Mouse (Mus musculus) liver, adult (tissue): ENCODE measurements around the gene Chmp3.

Experiments used
- GATA4 ChIP-seq: IDR thresholded peaks from 2 replicates; pipeline ENCODE4 v1.6.1; 2014; ENCODE audit warnings: mild to moderate bottlenecking, low read length; ENCODE audit not compliant: insufficient replicate concordance

The Chmp3 gene

DNA sequence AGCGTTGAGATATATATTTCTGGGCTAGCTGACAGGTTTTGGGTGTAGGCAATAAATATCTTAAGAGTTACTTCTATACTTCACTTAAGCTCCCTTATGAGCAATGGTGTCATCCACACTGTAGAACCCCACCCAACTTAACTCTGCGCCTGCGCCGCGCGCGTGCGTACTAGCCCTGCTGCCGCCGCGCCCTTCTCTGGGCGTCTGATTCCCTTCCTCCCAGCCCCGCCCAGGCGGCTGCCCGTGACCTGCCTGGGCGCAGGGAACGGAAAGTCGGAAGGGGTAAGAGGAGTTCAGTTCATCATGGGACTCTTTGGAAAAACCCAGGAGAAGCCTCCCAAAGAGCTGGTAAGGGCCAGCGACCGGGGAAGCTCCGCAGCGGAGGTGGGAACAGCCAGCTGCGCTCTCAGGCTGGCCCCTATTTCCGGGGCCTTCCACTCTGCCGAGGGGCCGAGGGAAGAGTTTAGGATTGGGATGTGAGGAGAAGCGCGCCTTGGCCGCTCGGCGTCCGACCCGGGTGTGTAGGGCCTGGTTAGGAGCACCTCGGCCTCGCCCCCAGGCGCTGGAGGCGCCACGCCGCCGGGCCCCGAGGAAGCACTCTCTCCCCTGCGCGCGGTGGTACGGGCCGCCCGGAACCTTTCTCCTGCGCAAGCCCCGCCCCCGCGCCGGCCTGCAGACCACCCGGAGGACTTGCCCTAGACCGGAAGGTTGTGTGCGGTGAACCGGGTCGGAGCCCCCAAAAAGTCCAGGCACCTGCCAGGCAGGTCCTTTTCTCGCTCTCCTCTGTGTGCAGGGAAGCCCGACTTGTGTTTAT is at the start of gene Chmp3:
Chmp3 (plus strand) TSS at position 112 of the 814 bp plus-strand sequence.
- no peak; the same call in 1 of the 2 replicates for TF ChIP-seq GATA4

DNA sequence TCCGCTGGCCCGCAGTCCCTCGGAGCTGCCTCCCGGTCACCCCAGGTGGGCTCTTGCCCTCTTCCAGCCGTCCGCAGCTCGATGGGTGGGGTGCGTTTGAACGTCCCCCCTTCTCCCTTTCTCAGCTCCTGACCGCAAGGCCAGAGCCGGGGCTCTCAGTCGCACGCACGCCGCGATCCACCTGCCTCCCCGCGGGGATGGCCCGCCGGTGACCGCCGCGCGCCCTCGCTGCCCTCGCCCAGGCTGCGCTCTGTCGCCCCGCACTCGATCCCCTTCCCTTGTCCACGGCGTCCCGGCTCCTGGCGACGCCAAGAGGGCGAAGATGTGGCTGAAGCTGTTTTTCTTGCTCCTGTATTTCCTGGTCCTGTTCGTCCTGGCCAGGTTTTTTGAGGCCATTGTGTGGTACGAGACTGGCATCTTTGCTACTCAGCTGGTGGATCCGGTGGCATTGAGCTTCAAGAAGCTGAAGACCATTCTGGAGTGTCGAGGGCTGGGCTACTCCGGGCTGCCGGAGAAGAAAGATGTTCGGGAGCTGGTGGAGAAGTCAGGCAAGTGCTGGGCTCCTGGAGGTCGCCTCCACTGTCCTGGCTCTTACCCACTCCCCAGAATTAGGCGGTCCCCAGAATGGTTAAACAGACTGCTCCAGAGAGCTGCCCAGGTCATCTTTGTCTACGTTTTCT is 49.1 kb upstream of the Chmp3 start:
- no peak for TF ChIP-seq GATA4

DNA sequence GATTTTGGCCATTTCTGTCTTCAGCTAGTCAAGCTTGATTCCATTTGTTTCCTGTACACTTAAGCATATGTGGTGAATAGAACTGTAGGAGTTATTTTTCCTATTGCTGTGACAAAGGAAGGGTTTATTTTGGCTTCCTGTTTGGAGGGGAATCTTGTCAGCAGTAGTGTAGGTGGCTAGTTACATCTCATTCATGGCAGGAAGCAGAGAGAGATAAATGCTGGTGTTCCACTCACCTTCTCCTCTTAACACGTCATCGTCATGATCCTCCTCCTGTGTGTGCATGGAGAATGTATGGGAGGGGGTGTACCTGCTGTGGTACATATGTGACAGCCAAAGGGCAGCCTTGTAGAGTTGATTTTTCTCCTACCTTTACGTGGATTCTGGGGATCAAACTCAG is 43.0 kb upstream of the Chmp3 start:
- TF ChIP-seq GATA4 = no peak

DNA sequence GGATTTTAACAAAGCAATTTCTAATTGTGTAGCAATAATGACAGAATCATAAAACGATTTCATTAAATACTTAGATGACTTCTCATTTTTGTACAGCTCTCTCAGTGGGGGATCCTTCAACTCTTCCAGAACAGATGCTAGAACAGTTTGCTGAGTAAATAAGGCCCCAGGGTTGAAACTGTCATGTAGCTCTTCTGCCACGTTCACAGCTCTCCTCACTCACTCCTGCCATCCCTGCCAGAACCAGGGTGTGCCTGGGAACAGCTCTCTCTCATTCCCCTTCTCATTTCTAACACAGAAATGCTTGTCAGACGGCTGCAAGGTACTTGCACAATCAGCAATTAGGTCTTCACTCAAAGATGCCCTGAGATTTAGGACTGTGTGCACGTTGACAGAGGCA is 40.6 kb upstream of the Chmp3 start:
- no peak for TF ChIP-seq GATA4

DNA sequence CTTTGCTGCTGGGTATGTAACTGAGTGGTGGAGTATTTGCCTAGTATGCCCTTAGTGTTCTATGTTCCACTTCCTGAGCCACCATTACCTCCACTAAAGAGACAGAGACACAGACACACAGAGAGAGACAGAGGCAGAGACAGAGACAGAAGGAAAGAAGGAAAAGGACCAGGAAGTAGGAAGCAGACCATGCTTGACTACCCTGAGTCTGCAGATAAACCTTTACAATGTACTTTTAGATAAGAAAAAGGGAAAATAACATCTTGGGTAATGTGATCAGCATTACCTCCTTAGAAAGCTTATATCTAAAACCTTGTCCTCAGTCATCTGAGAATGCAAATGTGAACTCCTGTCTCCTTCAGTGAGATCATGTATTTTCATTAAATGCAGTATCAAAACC is 39.9 kb upstream of the Chmp3 start:
- no peak for TF ChIP-seq GATA4

DNA sequence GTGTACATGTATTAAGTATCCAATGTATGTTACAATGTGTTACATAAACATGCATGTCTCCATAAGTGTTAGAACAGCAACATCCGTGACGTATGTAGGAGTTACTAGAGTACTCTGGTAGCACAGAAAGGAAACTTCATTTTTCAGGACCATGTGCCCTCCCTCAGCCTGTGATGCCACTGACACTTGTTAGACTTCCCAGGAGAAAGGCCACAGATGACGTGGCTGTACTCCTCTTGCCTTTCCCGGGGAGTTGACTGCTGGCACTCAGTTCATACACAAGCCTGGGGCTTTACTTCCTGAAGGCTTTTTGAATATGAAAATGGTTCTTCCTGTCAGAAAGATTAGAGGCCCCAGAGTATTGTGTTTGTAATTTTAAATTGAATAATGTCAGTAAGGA is 39.5 kb upstream of the Chmp3 start:
- no peak for TF ChIP-seq GATA4

DNA sequence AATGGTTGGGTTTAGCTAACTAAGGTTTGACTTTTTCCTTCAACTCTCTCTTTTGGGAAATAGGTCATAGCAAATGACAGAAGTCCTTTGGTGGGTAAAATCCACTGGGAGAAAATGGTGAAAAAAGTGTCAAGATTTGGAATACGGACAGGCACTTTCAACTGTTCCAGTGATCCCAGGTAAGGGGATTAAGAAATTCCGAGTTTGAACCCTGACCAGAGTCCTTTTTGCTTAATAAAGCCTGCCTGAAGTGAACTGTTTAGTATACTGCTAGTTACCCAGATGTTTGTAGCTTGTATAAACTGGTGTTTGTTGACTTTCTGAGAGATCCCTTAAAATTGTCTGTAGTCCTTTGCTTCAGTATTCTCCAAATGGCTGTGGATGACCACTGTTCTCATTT is 37.9 kb upstream of the Chmp3 start:
- TF ChIP-seq GATA4 = no peak

DNA sequence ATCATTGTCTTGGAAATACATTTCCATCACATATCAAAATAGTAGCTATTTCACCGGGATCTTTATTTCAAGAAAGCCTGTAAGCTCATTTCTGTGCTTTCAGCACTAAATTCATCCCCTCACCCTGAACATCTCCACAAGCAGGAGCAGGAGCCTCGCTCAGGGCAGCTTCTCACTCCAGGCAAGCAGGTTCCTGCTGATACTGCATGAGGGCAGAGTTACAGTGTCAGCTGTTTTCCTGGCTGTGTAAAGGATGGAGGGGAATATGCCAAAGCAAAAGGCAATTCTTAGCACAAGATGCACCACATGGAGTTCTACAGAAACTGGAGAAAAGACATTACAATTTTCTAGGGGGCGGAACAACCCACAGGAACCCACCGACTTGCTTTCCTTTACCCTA is 24.1 kb upstream of the Chmp3 start:
- TF ChIP-seq GATA4 = no peak

DNA sequence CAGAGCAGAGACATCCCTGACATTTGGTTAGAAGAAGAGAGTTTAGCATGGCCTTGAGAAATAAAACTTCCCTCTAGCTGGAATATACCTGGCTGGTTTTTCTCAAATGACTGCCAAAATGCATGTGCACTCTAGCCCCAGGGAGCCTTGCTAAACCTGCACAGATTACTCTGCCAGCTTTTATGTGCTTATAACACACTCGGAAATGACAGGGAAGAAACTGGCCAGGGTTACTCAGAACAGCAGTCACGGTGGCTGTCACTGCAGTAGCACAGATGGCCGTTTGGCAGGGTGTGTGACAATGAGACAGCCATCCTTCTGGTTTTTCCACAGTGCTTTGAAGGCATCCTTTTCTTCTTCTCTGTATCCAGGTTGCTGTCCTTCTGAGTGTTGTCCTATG is 18.0 kb upstream of the Chmp3 start:
- TF ChIP-seq GATA4 = no peak

DNA sequence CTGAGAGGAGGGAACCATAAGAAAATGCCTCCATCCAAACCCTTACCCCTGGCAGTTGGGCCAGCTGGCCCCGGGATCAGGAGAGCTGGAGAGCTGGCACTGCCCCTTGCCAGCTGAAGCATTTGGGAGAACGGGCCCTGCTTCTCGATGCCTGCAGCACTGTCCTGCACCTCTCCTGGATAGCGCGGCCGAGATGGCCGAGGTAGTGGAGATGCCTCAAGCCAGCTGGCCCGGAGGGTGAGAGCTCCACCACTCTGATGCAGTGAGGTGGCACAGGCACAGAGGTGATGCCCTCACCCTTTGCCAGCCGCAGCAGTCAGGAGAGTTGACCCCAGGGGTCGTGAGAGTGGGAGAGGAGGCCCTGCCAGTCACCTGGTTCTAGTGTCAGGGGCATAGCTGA is 16.5 kb upstream of the Chmp3 start:
- TF ChIP-seq GATA4 = no peak

DNA sequence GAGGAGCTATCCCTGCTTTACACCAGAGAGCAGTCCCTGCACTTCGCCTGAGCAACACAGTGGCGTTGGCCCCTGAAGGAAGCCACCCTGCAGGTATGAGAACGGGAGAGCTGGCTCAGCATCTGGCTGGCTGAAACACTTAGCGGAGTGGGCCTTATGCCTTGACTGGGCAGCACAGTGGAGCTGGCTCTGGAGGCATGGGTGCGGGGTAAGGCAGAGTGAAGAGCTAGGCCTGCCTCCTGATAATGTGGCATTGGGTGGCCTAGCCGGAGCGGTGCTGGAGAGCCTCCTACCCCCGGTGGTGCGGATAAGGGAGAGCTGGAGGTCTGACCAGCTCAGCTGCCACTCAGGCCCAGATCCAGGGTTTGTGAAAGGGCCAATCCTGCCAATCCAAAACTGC is 15.8 kb upstream of the Chmp3 start:
- TF ChIP-seq GATA4 = no peak

DNA sequence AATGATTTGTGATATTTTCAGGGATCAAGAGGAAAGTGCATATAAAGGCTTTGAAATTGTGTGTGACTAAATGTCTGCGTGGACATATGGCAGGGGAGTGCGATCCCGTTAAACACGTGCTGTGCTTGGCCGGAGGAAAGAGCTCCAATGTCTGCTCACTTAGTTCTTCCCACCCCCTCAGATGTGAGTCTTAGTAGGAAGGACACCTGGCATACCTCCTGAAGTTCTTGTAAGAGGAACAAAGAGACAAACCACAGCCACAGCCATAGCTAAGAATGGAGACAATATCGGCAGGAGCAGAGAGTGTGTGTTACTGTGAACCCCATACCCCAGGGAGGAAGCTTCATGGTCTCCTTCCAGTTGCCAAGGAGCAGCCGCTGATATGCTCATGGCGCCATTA is 13.4 kb upstream of the Chmp3 start:
- no peak for TF ChIP-seq GATA4

DNA sequence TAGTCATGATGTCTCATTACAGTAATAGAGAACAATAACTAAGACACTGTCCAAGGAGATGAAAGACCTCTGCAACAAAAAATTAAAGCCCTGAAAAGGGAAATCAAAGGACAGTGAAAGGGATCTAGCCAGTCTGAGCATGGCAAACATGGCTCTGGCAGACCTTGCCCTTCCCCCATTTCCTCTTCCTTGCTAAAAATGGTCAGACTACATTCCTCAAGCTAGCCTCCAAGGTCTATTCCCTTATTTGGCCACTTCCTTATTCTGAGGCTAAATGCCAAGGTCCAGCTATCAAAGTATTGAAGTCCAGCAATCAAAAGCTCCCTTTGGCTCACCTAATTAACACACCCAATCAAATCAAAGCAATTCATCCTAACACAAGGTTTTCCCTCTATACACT is 6.3 kb upstream of the Chmp3 start:
- TF ChIP-seq GATA4 = no peak

DNA sequence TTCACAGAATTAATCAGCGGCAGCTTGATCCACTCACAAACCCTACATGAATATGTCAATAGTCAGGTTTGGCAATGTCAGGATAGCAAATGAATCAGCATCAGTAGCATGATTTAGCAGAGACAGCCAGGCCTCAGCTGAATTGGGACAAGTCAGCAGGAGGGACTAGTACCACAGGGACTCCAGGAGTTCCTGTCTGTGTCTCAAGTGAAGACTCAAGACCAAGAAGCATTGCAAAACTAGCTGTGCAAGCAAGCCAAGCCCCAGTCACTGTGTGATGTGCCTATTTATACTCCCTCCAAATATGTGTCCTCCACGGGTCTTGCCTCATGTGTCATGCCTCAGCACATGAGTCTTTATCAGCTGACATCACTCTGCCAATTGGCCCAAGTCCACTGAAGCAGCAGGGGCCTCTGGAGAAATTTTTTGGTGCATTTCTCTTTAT is 11.9 kb downstream of the Chmp3 start:
- no peak for TF ChIP-seq GATA4

DNA sequence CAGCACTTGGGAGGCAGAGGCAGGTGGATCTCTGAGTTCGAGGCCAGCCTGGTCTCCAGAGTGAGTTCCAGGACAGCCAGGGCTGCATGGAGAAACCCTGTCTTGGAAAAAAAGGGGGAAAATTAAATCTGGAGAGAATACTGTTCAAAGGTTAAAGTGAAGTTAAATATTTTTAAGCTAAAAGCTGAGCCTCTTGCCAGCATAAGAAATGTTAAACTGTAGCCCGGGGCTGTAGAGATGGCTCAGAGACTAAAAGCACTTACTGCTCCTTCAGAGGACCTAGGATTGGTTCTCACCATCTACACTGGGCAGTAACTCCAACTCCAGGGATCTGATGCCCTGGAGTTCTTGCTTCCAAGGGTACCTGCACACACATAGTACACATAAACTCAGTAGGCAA is 13.2 kb downstream of the Chmp3 start:
- TF ChIP-seq GATA4 = no peak

DNA sequence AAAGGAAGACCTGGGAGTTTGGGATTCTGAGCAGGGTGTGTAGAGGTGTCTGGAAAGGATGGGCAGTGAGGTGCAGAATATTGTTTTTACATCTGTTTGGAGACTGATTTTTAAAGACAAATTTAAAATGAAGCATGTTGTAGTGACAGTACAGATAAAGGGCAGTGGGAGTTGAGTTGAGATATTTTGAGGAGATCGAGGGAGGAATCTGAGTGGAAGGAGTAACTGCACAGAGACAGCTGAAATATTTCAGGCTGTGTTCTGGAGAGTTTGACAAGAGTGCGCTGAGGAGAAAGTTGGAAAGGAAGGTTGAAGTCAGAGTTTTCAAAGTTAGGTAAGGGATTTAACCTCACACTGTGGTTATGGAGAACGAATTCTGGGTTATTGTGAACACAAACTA is 25.0 kb downstream of the Chmp3 start:
- TF ChIP-seq GATA4 = no peak

DNA sequence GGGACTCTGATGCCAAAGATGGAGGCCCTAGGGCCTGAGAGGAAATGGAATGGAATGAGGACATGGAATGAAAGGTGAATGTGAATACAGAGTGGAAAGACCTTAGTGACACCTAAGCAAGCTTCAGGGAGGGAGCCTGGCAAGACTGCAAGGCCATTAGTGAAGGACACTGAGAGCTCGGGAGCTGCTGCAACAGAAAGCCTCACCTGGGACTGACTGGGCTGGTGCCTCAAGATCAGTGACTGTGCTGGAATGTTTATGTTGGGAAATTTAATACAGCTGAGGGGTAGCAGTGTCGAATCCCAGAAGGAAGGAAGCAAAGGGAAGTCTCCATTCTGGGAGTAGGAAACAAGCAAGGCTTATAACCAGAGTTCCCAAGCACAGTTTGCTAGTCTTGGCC is 25.4 kb downstream of the Chmp3 start:
- TF ChIP-seq GATA4 = no peak
